Mouse (Mus musculus) hindbrain, postnatal 0 days (tissue): ENCODE data around the gene Sik2. TPM values are rescaled to one million over a fixed set of nuclear protein-coding genes. Genes with fewer than 3 reads are reported as not detected.

Source experiments
- ATAC-seq: fragments of 200-750 bp; cut with Nextera tagmentation; 2 replicates; pipeline ENCODE4 v1.8.0; 2017; ENCODE audit warnings: mild to moderate bottlenecking, moderate TSS enrichment, moderate library complexity
- DNase-seq: peaks from one replicate; pipeline ENCODE4 v3.0.0-alpha.2; 2015; ENCODE audit warnings: low spot score
- H3K27ac ChIP-seq: fragments of 300-500 bp; sonication (generic); 2 replicates; pipeline ENCODE4 v1.5.1; 2014; ENCODE audit warnings: mild to moderate bottlenecking
- H3K27me3 ChIP-seq: fragments of 300-500 bp; sonication (generic); 2 replicates; pipeline ENCODE4 v1.6.1; 2014; ENCODE audit warnings: low read length, mixed read lengths; ENCODE audit not compliant: insufficient read depth
- H3K36me3 ChIP-seq: fragments of 300-500 bp; sonication (generic); 2 replicates; pipeline ENCODE4 v1.6.1; 2014; ENCODE audit warnings: low read length, mixed read lengths; ENCODE audit not compliant: insufficient read depth
- H3K4me1 ChIP-seq: fragments of 300-500 bp; sonication (generic); 2 replicates; pipeline ENCODE4 v1.6.1; 2014; ENCODE audit warnings: antibody characterized with exemption, low read length, mixed read lengths; ENCODE audit not compliant: insufficient read depth
- H3K4me2 ChIP-seq: fragments of 300-500 bp; sonication (generic); 2 replicates; pipeline ENCODE4 v1.6.1; 2014; ENCODE audit warnings: low read depth, mild to moderate bottlenecking, low read length, moderate library complexity, mixed read lengths
- H3K4me3 ChIP-seq: fragments of 300-500 bp; sonication (generic); 2 replicates; pipeline ENCODE4 v1.5.1; 2014; ENCODE audit warnings: low read length
- H3K9ac ChIP-seq: fragments of 300-500 bp; sonication (generic); replicated peaks from 2 replicates; pipeline ENCODE4 v1.6.1; 2014; ENCODE audit warnings: mild to moderate bottlenecking, low read length, moderate library complexity, mixed read lengths
- H3K9me3 ChIP-seq: fragments of 300-500 bp; sonication (generic); 2 replicates; pipeline ENCODE4 v1.6.1; 2016; ENCODE audit warnings: low read length, mixed read lengths
- CTCF ChIP-seq: IDR thresholded peaks from 2 replicates; pipeline ENCODE4 v1.5.1; 2016; ENCODE audit warnings: antibody characterized with exemption, control low read depth, low read depth
- WGBS: fragments of 180-500 bp; shearing (Covaris S2); extraction: QIAGEN DNeasy Blood & Tissue Kit; methylation state at CpG from one replicate; pipeline ENCODE4 v1.1.7; 2014; 5-methylcytosine and 5-hydroxymethylcytosine counted together
- polyA plus RNA-seq: library from polyadenylated mRNA; unstranded; fragments of >200 nt; fragmentation: Nextera tagmentation; extraction: Ambion mirVana; gene quantifications from 2 replicates; pipeline ENCODE4 v1.2.1, GENCODE M21; 2015
- total RNA-seq: library from RNA; depleted of rRNA; stranded (reverse); fragments of >200 nt; gene quantifications from 2 replicates; pipeline ENCODE4 v1.2.3, GENCODE M21; 2014

Gene Sik2
- total and polyA plus RNA-seq, 2 experiments from 2014 or later = 13.0 to 24.4 TPM

- no peak for TF ChIP-seq CTCF
- Histone ChIP-seq H3K36me3 (peaks cover 14% of the 10 kb centered on the region), H3K9me3 (no peaks in the 10 kb centered on the region), H3K27me3 (no peaks in the 10 kb centered on the region), H3K27ac (no peak overlapping the region), H3K9ac (no peak overlapping the region), H3K4me2 (no peak overlapping the region), H3K4me1 (no peaks in the 10 kb centered on the region), H3K4me3 (no peak overlapping the region)
- ATAC-seq (no peak), DNase-seq (peak; percentile 9)
- WGBS = 48% methylated on average over 7 of the region's 7 CpGs
Observed at GRCm38 (mm10) chr9:50900026-50900920, 108.6 kb downstream of the Sik2 start.

- Histone ChIP-seq H3K4me2 (no peak overlapping the region), H3K4me1 (no peaks in the 10 kb centered on the region), H3K9me3 (no peaks in the 10 kb centered on the region), H3K36me3 (peaks cover 21% of the 10 kb centered on the region), H3K9ac (no peak overlapping the region), H3K4me3 (no peak overlapping the region), H3K27ac (no peak overlapping the region), H3K27me3 (no peaks in the 10 kb centered on the region)
- WGBS = 46% methylated on average over 4 of the region's 4 CpGs
- ATAC-seq = peak; percentile 85
- TF ChIP-seq CTCF = no peak
- DNase-seq = peak; percentile 81
Observed at GRCm38 (mm10) chr9:50893665-50894064, 115.2 kb downstream of the Sik2 start.

- Histone ChIP-seq H3K27ac (no peak overlapping the region), H3K4me3 (no peak overlapping the region), H3K4me2 (no peak overlapping the region), H3K9me3 (no peaks in the 10 kb centered on the region), H3K4me1 (no peaks in the 10 kb centered on the region; the same call in 1 of the 2 replicates), H3K36me3 (peaks cover 10% of the 10 kb centered on the region), H3K9ac (no peak overlapping the region), H3K27me3 (no peaks in the 10 kb centered on the region)
- ATAC-seq (no peak), DNase-seq (no peak)
- 97% methylated on average over 3 of the region's 3 CpGs for WGBS
- TF ChIP-seq CTCF = no peak
Observed at GRCm38 (mm10) chr9:50890494-50891090, 118.3 kb downstream of the Sik2 start.

GRCm38 (mm10) chr9:50889964-50890363, 118.9 kb downstream of the Sik2 start:
- Histone ChIP-seq H3K27ac (no peak overlapping the region), H3K9me3 (no peaks in the 10 kb centered on the region), H3K9ac (no peak overlapping the region), H3K4me2 (no peak overlapping the region), H3K4me3 (no peak overlapping the region), H3K4me1 (no peaks in the 10 kb centered on the region; the same call in 1 of the 2 replicates), H3K27me3 (no peaks in the 10 kb centered on the region), H3K36me3 (peaks cover 4% of the 10 kb centered on the region)
- no peak for TF ChIP-seq CTCF
- DNase-seq (no peak), ATAC-seq (no peak)
- WGBS = 73% methylated on average over 4 of the region's 4 CpGs

GRCm38 (mm10) chr9:50889211-50889610, 119.7 kb downstream of the Sik2 start:
- no peak overlapping the region for H3K9ac ChIP-seq
- H3K36me3 ChIP-seq = no peaks in the 10 kb centered on the region; the same call in none of the 2 replicates
- H3K9me3 ChIP-seq = no peaks in the 10 kb centered on the region
- no peak overlapping the region for H3K4me2 ChIP-seq
- TF ChIP-seq CTCF = no peak
- no peaks in the 10 kb centered on the region; the same call in 1 of the 2 replicates for H3K4me1 ChIP-seq
- ATAC-seq = no peak
- 74% methylated on average over 6 of the region's 6 CpGs for WGBS
- no peaks in the 10 kb centered on the region for H3K27me3 ChIP-seq
- DNase-seq = no peak
- no peak overlapping the region for H3K27ac ChIP-seq
- no peak overlapping the region for H3K4me3 ChIP-seq

- no peaks in the 10 kb centered on the region; the same call in 1 of the 2 replicates for H3K36me3 ChIP-seq
- no peak for TF ChIP-seq CTCF
- H3K27me3 ChIP-seq = no peaks in the 10 kb centered on the region
- H3K4me1 ChIP-seq = no peaks in the 10 kb centered on the region; the same call in 1 of the 2 replicates
- H3K9ac ChIP-seq = no peak overlapping the region
- no peak overlapping the region for H3K4me2 ChIP-seq
- ATAC-seq (no peak), DNase-seq (peak; percentile 24)
- 32% methylated on average over 4 of the region's 4 CpGs for WGBS
- no peak overlapping the region for H3K4me3 ChIP-seq
- no peak overlapping the region for H3K27ac ChIP-seq
- no peaks in the 10 kb centered on the region for H3K9me3 ChIP-seq
Observed at GRCm38 (mm10) chr9:50887351-50887750, 121.5 kb downstream of the Sik2 start.
